ENCODE assay signal across 8 mouse cellular contexts in genomic region chr6:67269459-67269858, GRCm38 (mm10). TPM values are rescaled to one million over a fixed set of nuclear protein-coding genes. Genes with fewer than 3 reads are reported as not detected.
A peak's percentile ranks its signal among the peaks of the same experiment; 100 is the strongest.
DNase-seq lines count a peak whose midpoint lies in the region; ATAC-seq and TF ChIP-seq lines count a peak whose summit lies in the region.

No protein-coding gene starts in this region.

- no peak for TF ChIP-seq EP300 in MEL (IDR thresholded peaks at IDR 0.05; ENCODE audit: low read depth in 1 of 2, low read length in 2 of 2)

- no peak for TF ChIP-seq POLR2A in MEL (IDR thresholded peaks at IDR 0.05; ENCODE audit: control insufficient read depth in 1 of 2, insufficient read depth in 1 of 2, low read depth in 1 of 2, low read length in 2 of 2, poor library complexity in 1 of 2)

- no peaks in the 10 kb centered on the region for H3K27me3 ChIP-seq in heart, embryonic 16.5 days (ENCODE audit: control insufficient read depth, insufficient read depth, low read length)
- no peaks in the 10 kb centered on the region for H3K27me3 ChIP-seq in MEL (ENCODE audit: control insufficient read depth in 1 of 2, insufficient read depth in 2 of 2, low read length in 2 of 2)
- no peaks in the 10 kb centered on the region for H3K27me3 ChIP-seq in hindbrain, embryonic 15.5 days
- H3K27me3 ChIP-seq in midbrain, embryonic 11.5 days (ENCODE audit: control insufficient read depth, insufficient read depth, low read length) = no peaks in the 10 kb centered on the region

- peaks cover 13% of the 10 kb centered on the region for H3K36me3 ChIP-seq in heart, embryonic 16.5 days (ENCODE audit: control insufficient read depth, insufficient read depth)
- H3K36me3 ChIP-seq in MEL (ENCODE audit: control insufficient read depth in 1 of 2, insufficient read depth in 2 of 2, low read length in 2 of 2) = peaks cover 44 to 46% of the 10 kb centered on the region in 2 experiments
- peaks cover 13% of the 10 kb centered on the region for H3K36me3 ChIP-seq in hindbrain, embryonic 15.5 days
- H3K36me3 ChIP-seq in midbrain, embryonic 11.5 days (ENCODE audit: control insufficient read depth, insufficient read depth, low read length) = peaks cover 7% of the 10 kb centered on the region; the same call in 1 of the 2 replicates

- peak overlapping the region; percentile 52 for H3K4me3 ChIP-seq in heart, embryonic 16.5 days (ENCODE audit: low read length)
- peak overlapping the region; percentile 35 to 93; a peak in 3 of 4 replicates for H3K4me3 ChIP-seq in MEL (ENCODE audit: control insufficient read depth in 1 of 2, insufficient read depth in 1 of 2, low read depth in 2 of 2, low read length in 2 of 2)
- H3K4me3 ChIP-seq in hindbrain, embryonic 15.5 days = peak overlapping the region; percentile 25; the same call in 1 of the 2 replicates
- peak overlapping the region; percentile 99 for H3K4me3 ChIP-seq in midbrain, embryonic 11.5 days (ENCODE audit: low read depth, low read length)

- H3K4me1 ChIP-seq in heart, embryonic 16.5 days (ENCODE audit: control insufficient read depth, insufficient read depth, low read length) = peaks cover 8% of the 10 kb centered on the region
- H3K4me1 ChIP-seq in MEL (ENCODE audit: control insufficient read depth in 1 of 2, insufficient read depth in 2 of 2, low read length in 2 of 2) = peaks cover 5 to 6% of the 10 kb centered on the region in 2 experiments; a peak in 3 of 4 replicates
- H3K4me1 ChIP-seq in hindbrain, embryonic 15.5 days (replicated peaks) = peaks cover 27% of the 10 kb centered on the region
- peaks cover 4% of the 10 kb centered on the region; the same call in 1 of the 2 replicates for H3K4me1 ChIP-seq in midbrain, embryonic 11.5 days (ENCODE audit: control insufficient read depth, insufficient read depth, low read length)

- H3K9ac ChIP-seq in heart, embryonic 16.5 days (ENCODE audit: low read length) = peak overlapping the region; percentile 63
- H3K9ac ChIP-seq in MEL (ENCODE audit: control insufficient read depth, low read depth, low read length, poor library complexity, severe bottlenecking) = peak overlapping the region; percentile 100
- no peak overlapping the region for H3K9ac ChIP-seq in hindbrain, embryonic 15.5 days
- no peak overlapping the region for H3K9ac ChIP-seq in midbrain, embryonic 11.5 days (ENCODE audit: low read length)

- no peak for ATAC-seq in heart, embryonic 16.5 days (replicated peaks; ENCODE audit: extremely low read depth, insufficient read depth, low FRiP score)
- ATAC-seq in hindbrain, embryonic 15.5 days (ENCODE audit: low FRiP score, low read depth) = no peak
- no peak for ATAC-seq in midbrain, embryonic 11.5 days (ENCODE audit: low FRiP score)
- ATAC-seq in CD4-positive, CD25-positive, alpha-beta regulatory T cell, adult 4 months = no peak

- no peak for DNase-seq in heart, postnatal 36 days
- peak; percentile 77 for DNase-seq in MEL (ENCODE audit: low read depth, low spot score)
- peak; percentile 68 for DNase-seq in midbrain, embryonic 11.5 days (ENCODE audit: low spot score, missing footprints)
- no peak for DNase-seq in MN1 (ENCODE audit: low spot score)
- no peak for DNase-seq in left cerebral cortex, postnatal 4 days

- peaks cover 67% of the 10 kb centered on the region for H3K79me2 ChIP-seq in MEL (ENCODE audit: control insufficient read depth, insufficient read depth, low read length, poor library complexity)

- no peak for TF ChIP-seq CTCF in MEL (IDR thresholded peaks at IDR 0.05 in 2 of 3, conservative IDR thresholded peaks at IDR 0.05 in 1 of 3; ENCODE audit: control insufficient read depth in 1 of 3, insufficient read depth in 1 of 3, low read depth in 2 of 3, low read length in 3 of 3, poor library complexity in 1 of 3, severe bottlenecking in 1 of 3)

- 20% methylated on average over 2 of the region's 2 CpGs for WGBS in heart, embryonic 16.5 days
- WGBS in hindbrain, embryonic 15.5 days = 55% methylated on average over 2 of the region's 2 CpGs
- WGBS in midbrain, embryonic 11.5 days = 67% methylated on average over 2 of the region's 2 CpGs

- peak overlapping the region; percentile 78 for H3K4me2 ChIP-seq in heart, embryonic 16.5 days (ENCODE audit: low read depth, low read length)
- H3K4me2 ChIP-seq in hindbrain, embryonic 15.5 days = peak overlapping the region; percentile 69
- H3K4me2 ChIP-seq in midbrain, embryonic 11.5 days = peak overlapping the region; percentile 79

- intact Hi-C loops in heart, postnatal 36 days (cut with DNase I) = loop anchor here (2.0 to 10.0 kb wide), 5 partner anchors 102 to 735 kb away; partner anchors contain the start of genes Gadd45a, Gng12 and Mad2l1
- intact Hi-C loops in left cerebral cortex, postnatal 4 days (cut with DNase I) = no loop called here

- H3K27ac ChIP-seq in heart, embryonic 16.5 days (ENCODE audit: low read length) = no peak overlapping the region
- H3K27ac ChIP-seq in MEL (ENCODE audit: control insufficient read depth, low read depth, low read length) = no peak overlapping the region
- H3K27ac ChIP-seq in hindbrain, embryonic 15.5 days (replicated peaks) = no peak overlapping the region
- H3K27ac ChIP-seq in midbrain, embryonic 11.5 days (ENCODE audit: low read depth, low read length) = no peak overlapping the region

- TF ChIP-seq RAD21 in MEL (IDR thresholded peaks at IDR 0.05; ENCODE audit: low read depth, low read length) = no peak

- H3K9me3 ChIP-seq in heart, embryonic 16.5 days (replicated peaks; ENCODE audit: control insufficient read depth, low read length) = no peaks in the 10 kb centered on the region
- H3K9me3 ChIP-seq in MEL (replicated peaks; ENCODE audit: insufficient read depth, low read length) = no peaks in the 10 kb centered on the region
- no peaks in the 10 kb centered on the region for H3K9me3 ChIP-seq in hindbrain, embryonic 15.5 days
- no peaks in the 10 kb centered on the region for H3K9me3 ChIP-seq in midbrain, embryonic 11.5 days (ENCODE audit: control insufficient read depth, low read length)

TF ChIP-seq in MEL, 35 proteins besides CTCF, POLR2A, EP300 and RAD21:
- TF ChIP-seq MXI1 (IDR thresholded peaks at IDR 0.05; ENCODE audit: low read depth, low read length) = peak; percentile 64; the same call in 1 of the 2 replicates
- peak; percentile 27; the same call in 1 of the 2 replicates for TF ChIP-seq SIN3A (IDR thresholded peaks at IDR 0.05; ENCODE audit: low read length)
- peak; percentile 32; the same call in 1 of the 2 replicates for TF ChIP-seq ZNF384 (IDR thresholded peaks at IDR 0.05; ENCODE audit: low read depth, low read length)
- no peak for TF ChIP-seq USF1 (IDR thresholded peaks at IDR 0.05; ENCODE audit: low read depth, low read length)

RNA-seq across cellular contexts. Expression of gene Serbp1, which starts 31.5 kb away (rescaled TPM):
- polyA plus RNA-seq in heart, embryonic 16.5 days (2015; fragmentation: Nextera tagmentation; extraction: Ambion mirVana) = 294 and 331 TPM in 2 replicates
- 100 to 1,000 TPM; 201 to 234 TPM for total RNA-seq in heart, postnatal 36 days (2021)
- total RNA-seq in MEL (2012; rRNA removed) = 1,043 and 1,179 TPM in 2 replicates
- polyA plus RNA-seq in MEL (2012; ENCODE audit: insufficient read depth in 1 of 2, insufficient read length in 2 of 2, low read depth in 1 of 2, low replicate concordance in 2 of 2, missing spikeins in 1 of 2) = 1,000 to 10,000 TPM; 1,049 to 1,809 TPM
- polyA plus RNA-seq in hindbrain, embryonic 15.5 days (2015; fragmentation: Nextera tagmentation; extraction: Ambion mirVana) = 294 and 298 TPM in 2 replicates
- polyA plus RNA-seq in midbrain, embryonic 11.5 days (2014; fragmentation: Nextera tagmentation; extraction: Ambion mirVana) = 547 and 588 TPM in 2 replicates
- polyA plus RNA-seq in CD4-positive, CD25-positive, alpha-beta regulatory T cell, adult 4 months (2017; shearing (Covaris generic)) = 100 to 1,000 TPM; 188 to 255 TPM
- 100 to 1,000 TPM; 284 to 314 TPM for total RNA-seq in left cerebral cortex, postnatal 4 days (2021)

Comparison
In these comparisons a context has a peak if more than half of its experiments do, and no peak if none do; other contexts are left out.
1. H3K4me3 ChIP-seq: peak in every context shown above with its lines; median percentile 99 in midbrain, embryonic 11.5 days; 64 in MEL; 52 in heart, embryonic 16.5 days; 25 in hindbrain, embryonic 15.5 days.
2. H3K9ac ChIP-seq: peak in heart, embryonic 16.5 days (single experiment) and MEL (single experiment); none in hindbrain, embryonic 15.5 days (single experiment) and midbrain, embryonic 11.5 days (single experiment).
3. DNase-seq: peak in MEL (single experiment) and midbrain, embryonic 11.5 days (single experiment); none in heart, postnatal 36 days (0 of 2), MN1 (single experiment) and left cerebral cortex, postnatal 4 days (single experiment).
4. Peak in every context shown above with its lines, with median percentiles within 50 percentile points of each other: H3K4me2 ChIP-seq.